Mouse (Mus musculus) C2C12 (cell line): ENCODE measurements at regions not wholly inside any gene's neighbourhood (a gene's known extent, or its start where the extent isn't known, plus 50 kb on each side); places are given as distances from the start of the nearest gene placed in this dataset.

Source experiments
- CTCF ChIP-seq: IDR thresholded peaks from one replicate; pipeline ENCODE4 v1.5.1; 2011; ENCODE audit not compliant: control insufficient read depth, insufficient read depth, insufficient read length
- FOSL1 ChIP-seq: IDR thresholded peaks from one replicate; pipeline ENCODE4 v1.8.0; 2011; ENCODE audit warnings: mild to moderate bottlenecking, low read length; ENCODE audit not compliant: poor library complexity, insufficient read depth, severe bottlenecking
- MAX ChIP-seq: IDR thresholded peaks from one replicate; pipeline ENCODE4 v1.6.1; 2011; ENCODE audit warnings: mild to moderate bottlenecking, control low read depth

DNA sequence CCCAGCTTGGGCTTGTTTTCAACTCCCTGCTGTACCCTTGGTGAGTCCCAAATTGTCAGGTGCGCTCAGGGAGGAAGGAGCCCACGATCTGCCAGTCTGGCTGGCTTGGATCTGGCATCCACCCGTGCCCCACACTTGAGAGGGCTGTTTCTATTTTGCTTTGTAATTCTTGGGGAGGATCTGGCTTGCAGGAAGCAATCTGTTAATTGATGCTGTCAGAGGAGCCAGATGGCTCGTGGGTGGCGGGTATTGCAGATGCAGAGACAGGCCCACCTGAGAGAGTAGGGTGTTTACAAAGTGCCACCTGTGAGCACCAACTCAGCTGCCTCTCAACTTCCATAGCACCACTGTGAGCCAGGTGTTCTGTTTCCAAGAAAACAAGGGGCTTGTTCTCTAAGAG is 99.1 kb upstream of the Kcng1 start:
- no peak for TF ChIP-seq CTCF
- TF ChIP-seq MAX = no peak
- no peak for TF ChIP-seq FOSL1
